ENCODE assay signal across 20 mouse cellular contexts in the genomic region with DNA sequence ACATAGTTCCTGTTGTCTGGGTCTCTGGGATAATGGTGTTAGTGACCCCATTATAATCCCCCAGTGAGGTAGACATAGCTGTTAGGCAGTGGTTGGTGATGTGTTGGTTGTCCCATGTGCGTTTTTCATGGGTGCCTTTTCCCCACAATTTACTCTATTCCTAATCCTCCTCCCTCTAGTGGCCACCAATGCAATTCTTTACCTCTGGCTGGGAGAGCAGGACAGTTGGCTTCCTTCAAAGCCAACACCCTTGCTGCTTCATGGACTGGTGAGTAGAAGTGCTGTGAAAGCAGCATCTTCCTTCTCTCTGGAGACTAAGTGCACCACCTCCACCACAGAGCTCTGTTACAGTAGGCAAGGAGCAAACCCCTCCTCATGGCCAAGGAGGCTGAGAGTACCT.
A peak's percentile ranks its signal among the peaks of the same experiment; 100 is the strongest.
DNase-seq lines count a peak whose midpoint lies in the region; ATAC-seq and TF ChIP-seq lines count a peak whose summit lies in the region.
"Had no signal": no experiment of that assay in that cellular context is flagged by ENCODE, and none has a peak within 500 bp of the region (broad histone marks: within the 10 kb centered on the region; RNA-seq: fewer than 3 reads in every experiment).

No protein-coding gene starts in this region.

- no peak overlapping the region for H3K27ac ChIP-seq in heart, postnatal 0 days (ENCODE audit: low read depth)
- no peak overlapping the region for H3K27ac ChIP-seq in lung, embryonic 14.5 days (ENCODE audit: low read depth)
- no peak overlapping the region for H3K27ac ChIP-seq in MEL (ENCODE audit: control insufficient read depth, low read depth, low read length)
- H3K27ac ChIP-seq in stomach, postnatal 0 days (replicated peaks), result no peak overlapping the region
- H3K27ac ChIP-seq: embryonic facial prominence, embryonic 10.5 days; limb, embryonic 10.5 days; liver, embryonic 15.5 days; neural tube, embryonic 12.5 days had no signal

- no peak for DNase-seq in heart, postnatal 0 days (ENCODE audit: low spot score)
- DNase-seq in heart, adult 8-10 months (ENCODE audit: low spot score), result no peak
- peak; percentile 7 for DNase-seq in lung, embryonic 14.5 days
- DNase-seq in lung, adult 18-20 months, result no peak
- no peak for DNase-seq in MEL (ENCODE audit: low read depth, low spot score)
- DNase-seq in stomach, postnatal 0 days (ENCODE audit: low spot score), result no peak
- no peak for DNase-seq in left cerebral cortex, adult 18-20 months (ENCODE audit: low spot score in 2 of 2)
- DNase-seq: adrenal gland, postnatal 36 days; B cell, adult 2 months; cerebellum, adult 9-11 months; gastrocnemius, postnatal 10 days; kidney, postnatal 14 days; thymus, adult 2 months had no signal

- no peaks in the 10 kb centered on the region for H3K27me3 ChIP-seq in heart, postnatal 0 days (ENCODE audit: control insufficient read depth, insufficient read depth, low read length)
- no peaks in the 10 kb centered on the region for H3K27me3 ChIP-seq in lung, embryonic 14.5 days (ENCODE audit: insufficient read depth, low read length)
- no peaks in the 10 kb centered on the region; a peak in 1 of 4 replicates for H3K27me3 ChIP-seq in MEL (ENCODE audit: control insufficient read depth in 1 of 2, insufficient read depth in 2 of 2, low read length in 2 of 2)
- no peaks in the 10 kb centered on the region for H3K27me3 ChIP-seq in stomach, postnatal 0 days (ENCODE audit: control insufficient read depth, insufficient read depth, low read length)
- H3K27me3 ChIP-seq: liver, embryonic 15.5 days; neural tube, embryonic 12.5 days had no signal

- H3K4me3 ChIP-seq in heart, postnatal 0 days (ENCODE audit: low read depth, low read length), result no peak overlapping the region
- H3K4me3 ChIP-seq in lung, embryonic 14.5 days (ENCODE audit: low read depth, low read length), result no peak overlapping the region
- no peak overlapping the region for H3K4me3 ChIP-seq in MEL (ENCODE audit: control insufficient read depth in 1 of 2, insufficient read depth in 1 of 2, low read depth in 2 of 2, low read length in 2 of 2)
- no peak overlapping the region for H3K4me3 ChIP-seq in stomach, postnatal 0 days (ENCODE audit: low read depth, low read length)
- H3K4me3 ChIP-seq: embryonic facial prominence, embryonic 10.5 days; limb, embryonic 10.5 days; liver, embryonic 15.5 days; neural tube, embryonic 12.5 days had no signal

- 55% methylated on average over 1 of the region's 1 CpGs for WGBS in heart, postnatal 0 days
- WGBS in lung, embryonic 14.5 days, result 61% methylated on average over 1 of the region's 1 CpGs
- 56% methylated on average over 1 of the region's 1 CpGs for WGBS in stomach, postnatal 0 days

- no peak for ATAC-seq in heart, postnatal 0 days (ENCODE audit: insufficient read depth, low read depth)
- ATAC-seq in lung, embryonic 14.5 days (ENCODE audit: insufficient read depth), result no peak
- no peak for ATAC-seq in stomach, postnatal 0 days (ENCODE audit: low FRiP score, low TSS enrichment)
- ATAC-seq: activated CD4-positive, CD25-positive, alpha-beta regulatory T cell, adult 4 months; inflammation-experienced regulatory T-cells, adult 6 months had no signal

- H3K4me1 ChIP-seq in heart, postnatal 0 days (ENCODE audit: control insufficient read depth, insufficient read depth), result no peaks in the 10 kb centered on the region
- no peaks in the 10 kb centered on the region for H3K4me1 ChIP-seq in lung, embryonic 14.5 days (ENCODE audit: insufficient read depth)
- H3K4me1 ChIP-seq in MEL (ENCODE audit: control insufficient read depth in 1 of 2, insufficient read depth in 2 of 2, low read length in 2 of 2), result no peaks in the 10 kb centered on the region
- no peaks in the 10 kb centered on the region for H3K4me1 ChIP-seq in stomach, postnatal 0 days (replicated peaks; ENCODE audit: control insufficient read depth, insufficient read depth)
- H3K4me1 ChIP-seq: embryonic facial prominence, embryonic 10.5 days; limb, embryonic 10.5 days; liver, embryonic 15.5 days; neural tube, embryonic 12.5 days had no signal

- TF ChIP-seq CTCF in heart, postnatal 0 days (IDR thresholded peaks at IDR 0.05; ENCODE audit: low read depth), result peak; percentile 18
- TF ChIP-seq CTCF in lung, embryonic 14.5 days (IDR thresholded peaks at IDR 0.05; ENCODE audit: low read depth), result peak; percentile 50
- TF ChIP-seq CTCF in MEL (IDR thresholded peaks at IDR 0.05 in 2 of 3, conservative IDR thresholded peaks at IDR 0.05 in 1 of 3; ENCODE audit: control insufficient read depth in 1 of 3, insufficient read depth in 1 of 3, low read depth in 2 of 3, low read length in 3 of 3, poor library complexity in 1 of 3, severe bottlenecking in 1 of 3), result peak in 2 of 3 experiments; percentile 4 to 12; a peak in 1 of 6 replicates
- TF ChIP-seq CTCF in stomach, postnatal 0 days (IDR thresholded peaks at IDR 0.05; ENCODE audit: low read depth), result peak; percentile 53

- no peak for TF ChIP-seq RAD21 in MEL (IDR thresholded peaks at IDR 0.05; ENCODE audit: low read depth, low read length)

- TF ChIP-seq POLR2A in MEL (IDR thresholded peaks at IDR 0.05; ENCODE audit: control insufficient read depth in 1 of 2, insufficient read depth in 1 of 2, low read depth in 1 of 2, low read length in 2 of 2, poor library complexity in 1 of 2), result no peak

- H3K4me2 ChIP-seq in heart, postnatal 0 days (ENCODE audit: low read depth, low read length), result no peak overlapping the region
- no peak overlapping the region for H3K4me2 ChIP-seq in lung, embryonic 14.5 days
- no peak overlapping the region for H3K4me2 ChIP-seq in stomach, postnatal 0 days (replicated peaks; ENCODE audit: low read depth)
- H3K4me2 ChIP-seq: heart, embryonic 11.5 days; liver, embryonic 15.5 days; neural tube, embryonic 12.5 days had no signal

- H3K9me3 ChIP-seq in heart, postnatal 0 days (replicated peaks; ENCODE audit: control insufficient read depth, low read length), result no peaks in the 10 kb centered on the region
- H3K9me3 ChIP-seq in lung, embryonic 14.5 days (ENCODE audit: low read depth, low read length), result no peaks in the 10 kb centered on the region
- no peaks in the 10 kb centered on the region for H3K9me3 ChIP-seq in MEL (replicated peaks; ENCODE audit: insufficient read depth, low read length)
- H3K9me3 ChIP-seq in stomach, postnatal 0 days (ENCODE audit: control insufficient read depth, low read length), result no peaks in the 10 kb centered on the region
- H3K9me3 ChIP-seq: embryonic facial prominence, embryonic 10.5 days; limb, embryonic 10.5 days; liver, embryonic 15.5 days; neural tube, embryonic 12.5 days had no signal

- H3K79me2 ChIP-seq in MEL (ENCODE audit: control insufficient read depth, insufficient read depth, low read length, poor library complexity), result no peaks in the 10 kb centered on the region

- H3K9ac ChIP-seq in heart, postnatal 0 days (replicated peaks; ENCODE audit: low read depth, low read length), result no peak overlapping the region
- no peak overlapping the region for H3K9ac ChIP-seq in lung, embryonic 14.5 days
- H3K9ac ChIP-seq in MEL (ENCODE audit: control insufficient read depth, low read depth, low read length, poor library complexity, severe bottlenecking), result no peak overlapping the region
- H3K9ac ChIP-seq in stomach, postnatal 0 days (ENCODE audit: low read length), result no peak overlapping the region
- H3K9ac ChIP-seq: liver, embryonic 15.5 days; neural tube, embryonic 12.5 days had no signal

- H3K36me3 ChIP-seq in heart, postnatal 0 days (replicated peaks; ENCODE audit: control insufficient read depth, insufficient read depth, low read length), result peaks cover 34% of the 10 kb centered on the region
- peaks cover 12% of the 10 kb centered on the region; the same call in 1 of the 2 replicates for H3K36me3 ChIP-seq in lung, embryonic 14.5 days (ENCODE audit: insufficient read depth)
- no peaks in the 10 kb centered on the region for H3K36me3 ChIP-seq in MEL (ENCODE audit: control insufficient read depth in 1 of 2, insufficient read depth in 2 of 2, low read length in 2 of 2)
- no peaks in the 10 kb centered on the region for H3K36me3 ChIP-seq in stomach, postnatal 0 days (ENCODE audit: control insufficient read depth, insufficient read depth, low read length)
- H3K36me3 ChIP-seq: liver, embryonic 15.5 days; neural tube, embryonic 12.5 days had no signal

- no peak for TF ChIP-seq EP300 in heart, postnatal 0 days (IDR thresholded peaks at IDR 0.05; ENCODE audit: low read depth)
- no peak for TF ChIP-seq EP300 in MEL (IDR thresholded peaks at IDR 0.05; ENCODE audit: low read depth in 1 of 2, low read length in 2 of 2)
- no peak for TF ChIP-seq EP300 in stomach, postnatal 0 days (optimal IDR thresholded peaks at IDR 0.05)

TF ChIP-seq in MEL, 35 proteins besides CTCF, POLR2A, EP300 and RAD21:
- TF ChIP-seq BHLHE40 (IDR thresholded peaks at IDR 0.05; ENCODE audit: borderline replicate concordance, low read depth, low read length) (no peak), ZNF384 (IDR thresholded peaks at IDR 0.05; ENCODE audit: low read depth, low read length) (no peak), MAFK (IDR thresholded peaks at IDR 0.05; ENCODE audit: borderline replicate concordance, low read depth, low read length) (no peak), JUND (IDR thresholded peaks at IDR 0.05; ENCODE audit: low read depth, low read length) (no peak), POLR2AphosphoS5 (IDR thresholded peaks at IDR 0.05; ENCODE audit: borderline replicate concordance, low read depth, low read length) (no peak), NRF1 (IDR thresholded peaks at IDR 0.05; ENCODE audit: insufficient read depth, low read depth, low read length, poor library complexity, severe bottlenecking) (no peak), MXI1 (IDR thresholded peaks at IDR 0.05; ENCODE audit: low read depth, low read length) (no peak)
